Mouse (Mus musculus): Measurements from ENCODE around the gene Vmn1r30. TPM values are rescaled to one million over a fixed set of nuclear protein-coding genes. Genes with fewer than 3 reads are reported as not detected.

The Vmn1r30 gene
- not detected in 2 replicates for polyA plus RNA-seq (2015; fragmentation: Nextera tagmentation; extraction: Ambion mirVana)

- Histone ChIP-seq H3K36me3 (no peaks in the 10 kb centered on the region), H3K4me1 (replicated peaks) (no peaks in the 10 kb centered on the region), H3K4me2 (no peak within 1 kb of the TSS), H3K27ac (no peak within 1 kb of the TSS), H3K9ac (no peak within 1 kb of the TSS), H3K9me3 (no peaks in the 10 kb centered on the region), H3K4me3 (no peak within 1 kb of the TSS), H3K27me3 (no peaks in the 10 kb centered on the region)
- no peak for ATAC-seq (ENCODE audit: low FRiP score)
These were observed at the start of gene Vmn1r30 for GRCm38 (mm10) chr6:58443285-58443684. Gene Vmn1r30, minus strand, starts transcription at chr6:58443385.

- Histone ChIP-seq H3K4me1 (replicated peaks) (no peaks in the 10 kb centered on the region), H3K4me2 (no peak within 1 kb of the TSS), H3K4me3 (no peak within 1 kb of the TSS), H3K27me3 (no peaks in the 10 kb centered on the region), H3K36me3 (no peaks in the 10 kb centered on the region), H3K9me3 (no peaks in the 10 kb centered on the region), H3K27ac (no peak within 1 kb of the TSS), H3K9ac (no peak within 1 kb of the TSS)
- WGBS, result 94% methylated on average over 1 of the region's 1 CpGs
- ATAC-seq (ENCODE audit: low FRiP score), result no peak
These were observed 32.0 kb upstream of the Vmn1r30 start, which contains the start of gene Vmn1r31 for GRCm38 (mm10) chr6:58475230-58475629. Gene Vmn1r31, minus strand, starts transcription at chr6:58475330.

Other genes with a start within 250 kb of the Vmn1r30 start
- not detected in 2 replicates for gene Vmn1r27, start 224.6 kb downstream of the Vmn1r30 start, polyA plus RNA-seq (2015; fragmentation: Nextera tagmentation; extraction: Ambion mirVana)
- gene Vmn1r28, start 181.3 kb downstream of the Vmn1r30 start, polyA plus RNA-seq (2015; fragmentation: Nextera tagmentation; extraction: Ambion mirVana), result not detected in 2 replicates
- gene Vmn1r29, start 141.8 kb downstream of the Vmn1r30 start, polyA plus RNA-seq (2015; fragmentation: Nextera tagmentation; extraction: Ambion mirVana), result not detected in 2 replicates
- not detected in 2 replicates for gene Vmn1r31, start 31.9 kb upstream of the Vmn1r30 start, polyA plus RNA-seq (2015; fragmentation: Nextera tagmentation; extraction: Ambion mirVana)
- 40.6 and 41.5 TPM in 2 replicates for gene Abcg2, start 141.1 kb upstream of the Vmn1r30 start, polyA plus RNA-seq (2015; fragmentation: Nextera tagmentation; extraction: Ambion mirVana)

All from hindbrain, embryonic 13.5 days (tissue).